Mouse (Mus musculus): ENCODE measurements at regions not wholly inside any gene's neighbourhood (a gene's known extent, or its start where the extent isn't known, plus 50 kb on each side); places are given as distances from the start of the nearest gene placed in this dataset.

GRCm38 (mm10) chr8:10705909-10706308 is 302.3 kb downstream of the Irs2 start:
- Histone ChIP-seq H3K27me3 (ENCODE audit: control insufficient read depth, insufficient read depth, low read length, poor library complexity, severe bottlenecking) (no peaks in the 10 kb centered on the region; the same call in 1 of the 2 replicates), H3K9ac (ENCODE audit: low read depth, poor library complexity, severe bottlenecking) (no peak overlapping the region), H3K27ac (ENCODE audit: insufficient read depth, low read length) (no peak overlapping the region), H3K4me1 (ENCODE audit: control insufficient read depth, insufficient read depth, low read length) (no peaks in the 10 kb centered on the region), H3K36me3 (ENCODE audit: control insufficient read depth, insufficient read depth, low read length, poor library complexity, severe bottlenecking) (no peaks in the 10 kb centered on the region), H3K4me3 (ENCODE audit: low read depth, low read length) (no peak overlapping the region), H3K9me3 (replicated peaks; ENCODE audit: control insufficient read depth, insufficient read depth, low read length, poor library complexity, severe bottlenecking) (no peaks in the 10 kb centered on the region; the same call in 1 of the 2 replicates)
- TF ChIP-seq CTCF (IDR thresholded peaks at IDR 0.05; ENCODE audit: low read depth, low read length) (no peak), POLR2A (IDR thresholded peaks at IDR 0.05; ENCODE audit: insufficient read depth, low read length) (no peak), EP300 (IDR thresholded peaks at IDR 0.05; ENCODE audit: insufficient read depth, low read depth, low read length) (no peak)

- no peaks in the 10 kb centered on the region; the same call in 1 of the 2 replicates for H3K9me3 ChIP-seq (replicated peaks; ENCODE audit: control insufficient read depth, insufficient read depth, low read length, poor library complexity, severe bottlenecking)
- H3K4me3 ChIP-seq (ENCODE audit: low read depth, low read length), result no peak overlapping the region
- H3K27me3 ChIP-seq (ENCODE audit: control insufficient read depth, insufficient read depth, low read length, poor library complexity, severe bottlenecking), result no peaks in the 10 kb centered on the region; the same call in none of the 2 replicates
- H3K36me3 ChIP-seq (ENCODE audit: control insufficient read depth, insufficient read depth, low read length, poor library complexity, severe bottlenecking), result no peaks in the 10 kb centered on the region
- H3K9ac ChIP-seq (ENCODE audit: low read depth, poor library complexity, severe bottlenecking), result no peak overlapping the region
- TF ChIP-seq CTCF (IDR thresholded peaks at IDR 0.05; ENCODE audit: low read depth, low read length), result no peak
- no peak for TF ChIP-seq POLR2A (IDR thresholded peaks at IDR 0.05; ENCODE audit: insufficient read depth, low read length)
- TF ChIP-seq EP300 (IDR thresholded peaks at IDR 0.05; ENCODE audit: insufficient read depth, low read depth, low read length), result no peak
- no peaks in the 10 kb centered on the region for H3K4me1 ChIP-seq (ENCODE audit: control insufficient read depth, insufficient read depth, low read length)
- no peak overlapping the region for H3K27ac ChIP-seq (ENCODE audit: insufficient read depth, low read length)
Observed at GRCm38 (mm10) chr8:10702755-10703154, 305.5 kb downstream of the Irs2 start.

GRCm38 (mm10) chr8:10702248-10702647 is 306.0 kb downstream of the Irs2 start:
- H3K9me3 ChIP-seq (replicated peaks; ENCODE audit: control insufficient read depth, insufficient read depth, low read length, poor library complexity, severe bottlenecking), result no peaks in the 10 kb centered on the region; the same call in 1 of the 2 replicates
- no peak overlapping the region for H3K27ac ChIP-seq (ENCODE audit: insufficient read depth, low read length)
- H3K9ac ChIP-seq (ENCODE audit: low read depth, poor library complexity, severe bottlenecking), result no peak overlapping the region
- H3K4me3 ChIP-seq (ENCODE audit: low read depth, low read length), result no peak overlapping the region
- H3K27me3 ChIP-seq (ENCODE audit: control insufficient read depth, insufficient read depth, low read length, poor library complexity, severe bottlenecking), result no peaks in the 10 kb centered on the region; the same call in none of the 2 replicates
- no peak for TF ChIP-seq POLR2A (IDR thresholded peaks at IDR 0.05; ENCODE audit: insufficient read depth, low read length)
- H3K36me3 ChIP-seq (ENCODE audit: control insufficient read depth, insufficient read depth, low read length, poor library complexity, severe bottlenecking), result no peaks in the 10 kb centered on the region
- H3K4me1 ChIP-seq (ENCODE audit: control insufficient read depth, insufficient read depth, low read length), result no peaks in the 10 kb centered on the region

- Histone ChIP-seq H3K4me1 (ENCODE audit: control insufficient read depth, insufficient read depth, low read length) (no peaks in the 10 kb centered on the region), H3K9me3 (replicated peaks; ENCODE audit: control insufficient read depth, insufficient read depth, low read length, poor library complexity, severe bottlenecking) (no peaks in the 10 kb centered on the region; the same call in 1 of the 2 replicates), H3K4me3 (ENCODE audit: low read depth, low read length) (no peak overlapping the region), H3K36me3 (ENCODE audit: control insufficient read depth, insufficient read depth, low read length, poor library complexity, severe bottlenecking) (no peaks in the 10 kb centered on the region), H3K27me3 (ENCODE audit: control insufficient read depth, insufficient read depth, low read length, poor library complexity, severe bottlenecking) (no peaks in the 10 kb centered on the region; the same call in none of the 2 replicates), H3K27ac (ENCODE audit: insufficient read depth, low read length) (no peak overlapping the region), H3K9ac (ENCODE audit: low read depth, poor library complexity, severe bottlenecking) (no peak overlapping the region)
- TF ChIP-seq EP300 (IDR thresholded peaks at IDR 0.05; ENCODE audit: insufficient read depth, low read depth, low read length) (no peak), POLR2A (IDR thresholded peaks at IDR 0.05; ENCODE audit: insufficient read depth, low read length) (no peak), CTCF (IDR thresholded peaks at IDR 0.05; ENCODE audit: low read depth, low read length) (no peak)
Observed at GRCm38 (mm10) chr8:10701648-10702061, 306.6 kb downstream of the Irs2 start.

GRCm38 (mm10) chr8:10701226-10701625 is 307.0 kb downstream of the Irs2 start:
- no peak overlapping the region for H3K9ac ChIP-seq (ENCODE audit: low read depth, poor library complexity, severe bottlenecking)
- no peaks in the 10 kb centered on the region; the same call in 1 of the 2 replicates for H3K9me3 ChIP-seq (replicated peaks; ENCODE audit: control insufficient read depth, insufficient read depth, low read length, poor library complexity, severe bottlenecking)
- H3K4me1 ChIP-seq (ENCODE audit: control insufficient read depth, insufficient read depth, low read length), result no peaks in the 10 kb centered on the region
- H3K36me3 ChIP-seq (ENCODE audit: control insufficient read depth, insufficient read depth, low read length, poor library complexity, severe bottlenecking), result no peaks in the 10 kb centered on the region
- no peak overlapping the region for H3K4me3 ChIP-seq (ENCODE audit: low read depth, low read length)
- H3K27me3 ChIP-seq (ENCODE audit: control insufficient read depth, insufficient read depth, low read length, poor library complexity, severe bottlenecking), result no peaks in the 10 kb centered on the region; the same call in none of the 2 replicates
- TF ChIP-seq EP300 (IDR thresholded peaks at IDR 0.05; ENCODE audit: insufficient read depth, low read depth, low read length) (no peak), POLR2A (IDR thresholded peaks at IDR 0.05; ENCODE audit: insufficient read depth, low read length) (no peak), CTCF (IDR thresholded peaks at IDR 0.05; ENCODE audit: low read depth, low read length) (no peak)
- no peak overlapping the region for H3K27ac ChIP-seq (ENCODE audit: insufficient read depth, low read length)

- Histone ChIP-seq H3K27me3 (ENCODE audit: control insufficient read depth, insufficient read depth, low read length, poor library complexity, severe bottlenecking) (no peaks in the 10 kb centered on the region; the same call in 1 of the 2 replicates), H3K36me3 (ENCODE audit: control insufficient read depth, insufficient read depth, low read length, poor library complexity, severe bottlenecking) (no peaks in the 10 kb centered on the region), H3K9ac (ENCODE audit: low read depth, poor library complexity, severe bottlenecking) (no peak overlapping the region), H3K9me3 (replicated peaks; ENCODE audit: control insufficient read depth, insufficient read depth, low read length, poor library complexity, severe bottlenecking) (no peaks in the 10 kb centered on the region; the same call in 1 of the 2 replicates), H3K27ac (ENCODE audit: insufficient read depth, low read length) (no peak overlapping the region), H3K4me1 (ENCODE audit: control insufficient read depth, insufficient read depth, low read length) (no peaks in the 10 kb centered on the region), H3K4me3 (ENCODE audit: low read depth, low read length) (no peak overlapping the region)
- TF ChIP-seq EP300 (IDR thresholded peaks at IDR 0.05; ENCODE audit: insufficient read depth, low read depth, low read length), result no peak
- no peak for TF ChIP-seq POLR2A (IDR thresholded peaks at IDR 0.05; ENCODE audit: insufficient read depth, low read length)
- no peak for TF ChIP-seq CTCF (IDR thresholded peaks at IDR 0.05; ENCODE audit: low read depth, low read length)
Observed at GRCm38 (mm10) chr8:10699669-10700068, 308.6 kb downstream of the Irs2 start.
